ENCODE assay signal across 29 mouse cellular contexts in genomic region chr1:25317142-25317541, GRCm38 (mm10).
"Had no signal": no experiment of that assay in that cellular context is flagged by ENCODE, and none has a peak within 500 bp of the region (broad histone marks: within the 10 kb centered on the region; RNA-seq: fewer than 3 reads in every experiment).

No protein-coding gene starts in this region.

- H3K27me3 ChIP-seq: embryonic facial prominence, embryonic 12.5 days; embryonic facial prominence, embryonic 13.5 days; embryonic facial prominence, embryonic 15.5 days; forebrain, embryonic 12.5 days; forebrain, embryonic 13.5 days; forebrain, embryonic 15.5 days had no signal

- H3K4me2 ChIP-seq: embryonic facial prominence, embryonic 12.5 days; embryonic facial prominence, embryonic 13.5 days; embryonic facial prominence, embryonic 15.5 days; forebrain, embryonic 12.5 days; forebrain, embryonic 13.5 days; forebrain, embryonic 15.5 days had no signal

- H3K9ac ChIP-seq: embryonic facial prominence, embryonic 12.5 days; embryonic facial prominence, embryonic 13.5 days; embryonic facial prominence, embryonic 15.5 days; forebrain, embryonic 12.5 days; forebrain, embryonic 13.5 days; forebrain, embryonic 15.5 days; forebrain, postnatal 0 days had no signal

- H3K27ac ChIP-seq: embryonic facial prominence, embryonic 10.5 days; embryonic facial prominence, embryonic 12.5 days; embryonic facial prominence, embryonic 13.5 days; embryonic facial prominence, embryonic 15.5 days; forebrain, embryonic 10.5 days; forebrain, embryonic 12.5 days; forebrain, embryonic 13.5 days; forebrain, embryonic 15.5 days; gastrocnemius, adult 2 months; heart, adult 2 months had no signal

- H3K36me3 ChIP-seq: embryonic facial prominence, embryonic 10.5 days; embryonic facial prominence, embryonic 12.5 days; embryonic facial prominence, embryonic 13.5 days; embryonic facial prominence, embryonic 15.5 days; forebrain, embryonic 10.5 days; forebrain, embryonic 12.5 days; forebrain, embryonic 15.5 days had no signal

- H3K4me3 ChIP-seq: embryonic facial prominence, embryonic 10.5 days; embryonic facial prominence, embryonic 12.5 days; embryonic facial prominence, embryonic 13.5 days; embryonic facial prominence, embryonic 15.5 days; erythroblast, embryonic 14.5 days; forebrain, embryonic 10.5 days; forebrain, embryonic 12.5 days; forebrain, embryonic 13.5 days; forebrain, embryonic 15.5 days; gastrocnemius, adult 2 months; heart, adult 2 months had no signal

- ATAC-seq: forebrain, embryonic 13.5 days; forebrain, embryonic 14.5 days; forebrain, embryonic 15.5 days; forebrain, embryonic 16.5 days; forebrain, postnatal 0 days had no signal

- DNase-seq: cerebellum, adult 2 months; cerebellum, adult 8-10 months; cerebellum, adult 9-10 months; cerebellum, adult 9-11 months; cerebellum, postnatal 10 days; cerebellum, postnatal 14 days; cerebellum, postnatal 25 days; cerebellum, postnatal 36 days; embryo, embryonic 11 days; forebrain, postnatal 0 days; gastrocnemius, adult 2 months; gastrocnemius, postnatal 10 days; gastrocnemius, postnatal 14 days; gastrocnemius, postnatal 25 days; gastrocnemius, postnatal 36 days; heart, adult 11 months; heart, adult 18-20 months; heart, adult 2 months had no signal

- H3K4me1 ChIP-seq: embryonic facial prominence, embryonic 10.5 days; embryonic facial prominence, embryonic 12.5 days; embryonic facial prominence, embryonic 13.5 days; embryonic facial prominence, embryonic 15.5 days; forebrain, embryonic 10.5 days; forebrain, embryonic 12.5 days; forebrain, embryonic 13.5 days; forebrain, embryonic 15.5 days had no signal

- H3K9me3 ChIP-seq: embryonic facial prominence, embryonic 10.5 days; embryonic facial prominence, embryonic 12.5 days; embryonic facial prominence, embryonic 13.5 days; embryonic facial prominence, embryonic 15.5 days; forebrain, embryonic 10.5 days; forebrain, embryonic 12.5 days; forebrain, embryonic 13.5 days; forebrain, embryonic 15.5 days had no signal
